Mouse (Mus musculus) heart, embryonic 14.5 days (tissue): ENCODE measurements at regions not wholly inside any gene's neighbourhood (a gene's known extent, or its start where the extent isn't known, plus 50 kb on each side); places are given as distances from the start of the nearest gene placed in this dataset.

ENCODE experiments used
- ATAC-seq: fragments of 200-750 bp; cut with Nextera tagmentation; 2 replicates; pipeline ENCODE4 v1.8.0; 2017; ENCODE audit warnings: low read depth, moderate TSS enrichment; ENCODE audit not compliant: insufficient number of reproducible peaks, insufficient read depth, low FRiP score
- H3K27ac ChIP-seq, 2 experiments: fragments of 200-500 bp in 1 of 2; fragments of 300-500 bp in 1 of 2; sonication (generic) in 1 of 2; replicated peaks in 1 of 2; 2 replicates each; pipeline ENCODE4 v1.5.1; 2012 to 2014; ENCODE audit warnings: low read depth in 2 of 2, low read length in 2 of 2, control low read depth in 1 of 2, mild to moderate bottlenecking in 1 of 2, mixed read lengths in 1 of 2; ENCODE audit not compliant: control insufficient read depth in 1 of 2, insufficient read depth in 1 of 2
- H3K27me3 ChIP-seq: fragments of 300-500 bp; sonication (generic); 2 replicates; pipeline ENCODE4 v1.6.1; 2014; ENCODE audit warnings: mild to moderate bottlenecking, low read length, control low read depth; ENCODE audit not compliant: control insufficient read depth, insufficient read depth
- H3K36me3 ChIP-seq: fragments of 300-500 bp; sonication (generic); 2 replicates; pipeline ENCODE4 v1.6.1; 2014; ENCODE audit warnings: mild to moderate bottlenecking, control low read depth, low read length, mixed read lengths; ENCODE audit not compliant: control insufficient read depth, insufficient read depth
- H3K4me1 ChIP-seq, 2 experiments: fragments of 200-500 bp in 1 of 2; fragments of 300-500 bp in 1 of 2; sonication (generic) in 1 of 2; 2 replicates each; pipeline ENCODE4 v1.6.1; 2012 to 2014; ENCODE audit warnings: low read length in 2 of 2, control low read depth in 1 of 2, mixed read lengths in 1 of 2; ENCODE audit not compliant: control insufficient read depth in 2 of 2, insufficient read depth in 2 of 2
- H3K4me2 ChIP-seq: fragments of 300-500 bp; sonication (generic); 2 replicates; pipeline ENCODE4 v1.6.1; 2014; ENCODE audit warnings: mild to moderate bottlenecking, low read length
- H3K4me3 ChIP-seq, 2 experiments: fragments of 200-500 bp in 1 of 2; fragments of 300-500 bp in 1 of 2; sonication (generic) in 1 of 2; 2 replicates each; pipeline ENCODE4 v1.5.1; 2012 to 2014; ENCODE audit warnings: low read length in 2 of 2, mild to moderate bottlenecking in 2 of 2, control low read depth in 1 of 2, low read depth in 1 of 2, moderate library complexity in 1 of 2; ENCODE audit not compliant: control insufficient read depth in 1 of 2, insufficient read depth in 1 of 2
- H3K9ac ChIP-seq: fragments of 300-500 bp; sonication (generic); 2 replicates; pipeline ENCODE4 v1.6.1; 2014; ENCODE audit warnings: mild to moderate bottlenecking, low read length
- H3K9me3 ChIP-seq: fragments of 300-500 bp; sonication (generic); 2 replicates; pipeline ENCODE4 v1.6.1; 2016; ENCODE audit warnings: low read length, control low read depth; ENCODE audit not compliant: control insufficient read depth
- WGBS: fragments of 180-500 bp; shearing (Covaris S2); extraction: QIAGEN DNeasy Blood & Tissue Kit; methylation state at CpG from one replicate; pipeline ENCODE4 v1.1.7; 2014; 5-methylcytosine and 5-hydroxymethylcytosine counted together

DNA sequence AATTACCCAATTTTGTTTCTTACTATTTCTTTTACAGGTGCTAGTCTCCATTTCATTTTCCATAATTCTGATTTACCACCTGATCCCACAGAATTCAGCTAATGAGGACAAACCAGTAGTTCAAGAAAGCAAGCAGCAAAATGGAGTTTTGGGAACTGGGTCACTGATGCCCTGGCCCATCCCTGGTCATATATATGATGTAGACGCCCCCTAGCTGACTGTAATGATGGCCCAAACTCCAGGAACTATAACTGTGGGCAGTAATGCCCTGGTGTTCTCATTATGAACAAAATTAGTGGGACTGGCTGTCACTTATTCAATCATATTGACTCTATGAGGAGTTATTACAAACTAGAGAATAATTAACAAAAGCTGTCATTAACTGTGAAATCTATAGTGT lies 375.5 kb downstream of the Fgf10 start:
- WGBS = 70% methylated on average over 1 of the region's 1 CpGs

DNA sequence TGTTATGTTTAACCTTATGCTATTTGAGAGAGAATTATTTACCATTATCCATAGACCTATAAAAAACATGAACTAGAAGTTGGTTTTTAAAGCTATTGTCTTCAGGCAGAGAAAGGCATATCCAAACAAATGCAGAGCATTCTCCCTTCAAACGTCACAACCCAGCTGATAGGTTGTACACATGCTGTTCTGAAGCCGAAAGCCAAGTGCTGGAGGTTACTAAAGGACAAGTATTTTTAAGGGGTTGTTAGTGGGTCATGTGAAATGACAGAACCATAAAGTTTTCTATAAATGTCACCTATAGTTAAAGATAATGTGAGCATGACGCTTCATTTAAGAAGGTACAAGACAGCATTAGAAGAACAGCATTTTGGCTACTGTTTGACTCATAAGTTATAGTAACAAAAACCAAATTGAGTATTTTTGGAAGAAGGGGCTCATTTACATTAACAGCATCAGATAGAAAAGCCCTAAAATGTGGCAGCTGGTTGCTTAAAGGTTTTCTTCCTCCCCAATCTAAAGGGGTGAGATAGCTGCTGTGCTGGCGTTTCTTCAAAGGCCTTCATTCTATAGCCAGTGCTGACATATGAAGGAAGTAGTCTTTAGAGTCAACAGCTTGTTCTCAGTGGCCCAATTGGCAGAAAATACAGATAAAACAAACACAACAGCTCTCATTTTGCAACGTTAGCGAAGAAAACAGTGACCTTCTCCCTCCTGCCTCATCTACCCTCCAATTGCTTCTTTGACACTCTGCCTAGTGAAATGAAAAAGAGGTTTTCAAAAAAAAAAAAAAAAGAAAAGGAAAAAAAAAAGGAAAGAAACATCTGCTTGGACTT lies 359.4 kb upstream of the Paip1 start:
- WGBS = 62% methylated on average over 6 of the region's 6 CpGs
- H3K4me2 ChIP-seq = no peak overlapping the region
- ATAC-seq = no peak
- no peak overlapping the region for H3K9ac ChIP-seq
- no peaks in the 10 kb centered on the region for H3K27me3 ChIP-seq
- H3K4me3 ChIP-seq = no peak overlapping the region
- H3K36me3 ChIP-seq = no peaks in the 10 kb centered on the region
- H3K9me3 ChIP-seq = no peaks in the 10 kb centered on the region
- no peaks in the 10 kb centered on the region for H3K4me1 ChIP-seq
- no peak overlapping the region for H3K27ac ChIP-seq

More for the DNA sequence above, 375.5 kb downstream of the Fgf10 start:
- Histone ChIP-seq H3K4me1 (no peaks in the 10 kb centered on the region), H3K9me3 (no peaks in the 10 kb centered on the region), H3K36me3 (no peaks in the 10 kb centered on the region), H3K9ac (no peak overlapping the region), H3K27ac (no peak overlapping the region), H3K27me3 (no peaks in the 10 kb centered on the region), H3K4me2 (no peak overlapping the region), H3K4me3 (no peak overlapping the region)
- ATAC-seq = no peak

DNA sequence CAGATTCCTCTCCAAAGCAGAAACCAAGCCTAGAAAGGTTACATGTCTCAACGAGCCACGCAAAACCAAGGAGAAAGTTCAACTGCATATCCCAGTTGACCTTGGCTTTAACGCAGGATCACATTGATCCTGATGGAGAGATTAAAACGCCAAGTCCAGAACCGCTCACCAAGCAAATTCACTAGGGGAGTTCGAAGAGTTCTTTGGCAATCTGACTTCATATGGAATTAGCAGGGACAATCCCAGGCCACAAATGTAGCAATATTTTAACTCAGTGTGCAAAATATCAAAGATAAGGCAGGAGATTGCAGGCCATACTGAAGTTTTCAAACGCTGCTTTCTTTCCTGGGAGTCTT lies 358.8 kb upstream of the Paip1 start:
- H3K4me2 ChIP-seq = no peak overlapping the region
- H3K27ac ChIP-seq = no peak overlapping the region
- no peak overlapping the region for H3K9ac ChIP-seq
- WGBS = 83% methylated on average over 7 of the region's 7 CpGs
- H3K4me1 ChIP-seq = no peaks in the 10 kb centered on the region
- no peaks in the 10 kb centered on the region for H3K27me3 ChIP-seq
- H3K9me3 ChIP-seq = no peaks in the 10 kb centered on the region
- no peak overlapping the region for H3K4me3 ChIP-seq
- no peaks in the 10 kb centered on the region for H3K36me3 ChIP-seq
- no peak for ATAC-seq

DNA sequence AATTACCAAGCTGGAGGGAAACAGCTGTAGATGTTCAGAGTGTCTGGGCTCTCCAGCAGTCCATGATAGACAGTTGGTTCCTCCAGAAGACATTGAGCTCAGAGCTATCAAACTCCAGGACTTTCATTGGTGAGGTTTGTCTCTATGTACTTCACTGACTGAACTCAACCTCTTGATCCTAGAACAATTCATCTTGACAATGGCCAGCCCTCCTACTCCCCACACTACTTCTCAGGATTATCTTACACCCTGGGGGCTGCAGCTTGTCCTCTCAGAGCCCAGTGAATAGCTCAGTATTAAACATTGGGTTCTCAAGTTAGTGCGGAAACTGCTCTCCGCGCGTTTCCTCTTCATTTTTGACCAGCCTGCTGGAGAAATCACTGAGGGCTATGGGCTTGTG lies 349.2 kb upstream of the Paip1 start:
- Histone ChIP-seq H3K9me3 (no peaks in the 10 kb centered on the region), H3K4me1 (no peaks in the 10 kb centered on the region), H3K36me3 (no peaks in the 10 kb centered on the region), H3K27me3 (no peaks in the 10 kb centered on the region), H3K9ac (no peak overlapping the region), H3K27ac (no peak overlapping the region), H3K4me2 (no peak overlapping the region), H3K4me3 (no peak overlapping the region)
- WGBS = 86% methylated on average over 4 of the region's 4 CpGs
- no peak for ATAC-seq

DNA sequence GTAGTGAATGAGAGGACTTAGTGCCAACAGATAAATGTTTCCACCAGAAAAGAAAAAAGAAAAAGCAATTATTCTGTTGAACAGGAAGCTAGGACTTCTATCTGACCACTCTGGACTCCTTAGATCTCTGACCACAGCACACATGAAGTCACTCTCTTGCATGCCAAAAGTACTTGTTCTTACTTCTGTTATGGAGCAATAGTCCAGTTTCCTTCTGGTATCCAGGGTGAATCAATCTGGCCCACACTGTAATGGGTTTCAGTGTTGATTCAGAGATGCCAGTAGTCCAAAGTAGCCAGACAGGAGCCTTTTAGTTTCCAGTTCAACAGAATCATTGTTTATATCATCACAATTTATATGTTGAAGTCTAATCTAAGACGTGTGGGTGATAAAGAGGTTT lies 346.7 kb upstream of the Paip1 start:
- no peak for ATAC-seq
- H3K9me3 ChIP-seq = no peaks in the 10 kb centered on the region
- no peaks in the 10 kb centered on the region for H3K36me3 ChIP-seq
- no peak overlapping the region for H3K27ac ChIP-seq
- no peaks in the 10 kb centered on the region for H3K4me1 ChIP-seq
- no peak overlapping the region for H3K4me3 ChIP-seq
- H3K9ac ChIP-seq = no peak overlapping the region
- H3K27me3 ChIP-seq = no peaks in the 10 kb centered on the region
- H3K4me2 ChIP-seq = no peak overlapping the region
- 36% methylated on average over 1 of the region's 1 CpGs for WGBS

DNA sequence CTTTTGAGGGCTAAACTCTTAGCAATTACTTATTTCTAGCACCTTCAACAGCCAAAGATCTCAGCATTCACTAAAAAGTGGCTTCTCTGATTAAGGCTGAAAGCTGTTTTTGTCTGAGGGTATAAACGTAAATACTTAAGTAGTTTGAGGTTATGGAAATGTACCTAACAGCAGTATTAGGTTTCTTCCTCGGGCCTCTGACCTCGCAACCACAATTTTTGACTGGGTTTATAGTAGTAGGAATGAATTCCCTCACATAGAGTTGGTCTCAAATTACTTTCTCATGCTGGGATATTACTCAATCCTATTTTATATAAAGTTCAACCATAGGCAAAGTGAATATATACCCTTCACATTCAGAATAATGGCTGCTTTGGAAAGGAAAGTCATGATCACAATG lies 310.5 kb upstream of the Paip1 start:
- Histone ChIP-seq H3K4me3 (no peak overlapping the region), H3K27me3 (no peaks in the 10 kb centered on the region), H3K9ac (no peak overlapping the region), H3K27ac (no peak overlapping the region), H3K4me1 (no peaks in the 10 kb centered on the region), H3K9me3 (no peaks in the 10 kb centered on the region), H3K4me2 (no peak overlapping the region), H3K36me3 (no peaks in the 10 kb centered on the region)
- ATAC-seq = no peak
- WGBS = 78% methylated on average over 3 of the region's 3 CpGs

DNA sequence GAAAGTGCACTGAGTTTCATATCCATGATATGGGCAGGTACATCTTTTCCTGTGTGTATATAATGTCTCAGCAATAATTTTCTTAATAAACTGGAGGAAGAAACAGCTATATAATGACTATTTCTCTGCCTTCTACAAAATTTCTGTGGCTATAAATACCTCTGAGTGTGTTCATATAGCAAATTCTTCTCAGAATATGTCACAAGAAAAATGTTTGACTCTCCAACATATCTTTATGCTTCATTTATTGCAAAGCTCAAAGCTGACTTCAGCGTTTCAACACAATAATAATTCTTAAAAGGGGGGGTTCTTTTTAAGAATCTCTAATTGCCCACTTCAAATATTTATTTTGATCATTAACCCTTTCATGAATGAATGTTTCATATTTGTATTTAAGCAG lies 310.0 kb upstream of the Paip1 start:
- 65% methylated on average over 1 of the region's 1 CpGs for WGBS
- Histone ChIP-seq H3K4me1 (no peaks in the 10 kb centered on the region), H3K27me3 (no peaks in the 10 kb centered on the region)

DNA sequence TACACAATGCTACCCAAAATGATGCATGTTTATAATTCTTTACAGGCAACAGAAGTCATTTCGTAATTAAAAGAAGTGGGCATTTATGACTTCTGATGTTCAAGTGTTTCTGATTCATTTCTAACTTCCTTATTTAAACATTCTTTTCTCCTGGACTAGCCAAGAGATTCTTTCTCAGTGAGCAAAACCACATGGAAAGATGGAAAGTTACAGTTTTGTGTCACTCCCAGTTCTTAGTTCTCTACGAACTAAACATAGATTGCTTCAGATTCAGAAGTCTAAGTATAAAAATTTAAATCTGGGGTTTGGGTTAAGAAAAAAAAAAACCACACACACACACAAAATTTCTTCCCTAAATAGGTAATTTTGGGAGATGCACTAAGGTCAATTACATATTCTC lies 288.0 kb upstream of the Paip1 start:
- Histone ChIP-seq H3K27ac (no peak overlapping the region), H3K36me3 (no peaks in the 10 kb centered on the region), H3K4me2 (no peak overlapping the region), H3K27me3 (no peaks in the 10 kb centered on the region), H3K9ac (no peak overlapping the region), H3K4me1 (no peaks in the 10 kb centered on the region), H3K4me3 (no peak overlapping the region), H3K9me3 (no peaks in the 10 kb centered on the region)
- no peak for ATAC-seq
- WGBS = 79% methylated on average over 2 of the region's 2 CpGs

More for the DNA sequence above, 310.0 kb upstream of the Paip1 start:
- Histone ChIP-seq H3K4me3 (no peak overlapping the region), H3K36me3 (no peaks in the 10 kb centered on the region), H3K27ac (no peak overlapping the region), H3K4me2 (no peak overlapping the region), H3K9ac (no peak overlapping the region), H3K9me3 (no peaks in the 10 kb centered on the region)
- ATAC-seq = no peak
